Mouse (Mus musculus): ENCODE results near the gene Stx12.

GRCm38 (mm10) chr4:132860880-132861279 lies 23.4 kb downstream of the Stx12 start:
- TF ChIP-seq POLR2A (IDR thresholded peaks at IDR 0.05; ENCODE audit: insufficient read depth, low read depth, low read length) (no peak), CTCF (IDR thresholded peaks at IDR 0.05) (no peak)

Data from heart, adult 2 months (tissue).